Mouse (Mus musculus) heart, postnatal 0 days (tissue): ENCODE results near the gene Cdc25a. TPM values are rescaled to one million over a fixed set of nuclear protein-coding genes. Genes with fewer than 3 reads are reported as not detected.

ENCODE experiments used
- ATAC-seq: fragments of 200-750 bp; cut with Nextera tagmentation; 2 replicates; pipeline ENCODE4 v1.8.0; 2017; ENCODE audit warnings: low read depth, moderate number of reproducible peaks, moderate library complexity; ENCODE audit not compliant: insufficient read depth
- DNase-seq: peaks from one replicate; pipeline ENCODE4 v3.0.0-alpha.2; 2016; ENCODE audit warnings: low spot score
- H3K27ac ChIP-seq: fragments of 300-500 bp; sonication (generic); 2 replicates; pipeline ENCODE4 v1.5.1; 2014; ENCODE audit warnings: low read depth, mild to moderate bottlenecking
- H3K27me3 ChIP-seq: fragments of 300-500 bp; sonication (generic); 2 replicates; pipeline ENCODE4 v1.6.1; 2014; ENCODE audit warnings: low read length, mixed read lengths; ENCODE audit not compliant: control insufficient read depth, insufficient read depth
- H3K36me3 ChIP-seq: fragments of 300-500 bp; sonication (generic); replicated peaks from 2 replicates; pipeline ENCODE4 v1.6.1; 2014; ENCODE audit warnings: low read length, mixed read lengths; ENCODE audit not compliant: control insufficient read depth, insufficient read depth
- H3K4me1 ChIP-seq: fragments of 300-500 bp; sonication (generic); 2 replicates; pipeline ENCODE4 v1.6.1; 2014; ENCODE audit warnings: antibody characterized with exemption; ENCODE audit not compliant: control insufficient read depth, insufficient read depth
- H3K4me2 ChIP-seq: fragments of 300-500 bp; sonication (generic); 2 replicates; pipeline ENCODE4 v1.6.1; 2014; ENCODE audit warnings: low read depth, mild to moderate bottlenecking, low read length, moderate library complexity
- H3K4me3 ChIP-seq: fragments of 300-500 bp; sonication (generic); 2 replicates; pipeline ENCODE4 v1.5.1; 2014; ENCODE audit warnings: low read depth, low read length
- H3K9ac ChIP-seq: fragments of 300-500 bp; sonication (generic); replicated peaks from 2 replicates; pipeline ENCODE4 v1.6.1; 2014; ENCODE audit warnings: low read depth, low read length, mixed read lengths
- H3K9me3 ChIP-seq: fragments of 300-500 bp; sonication (generic); replicated peaks from 2 replicates; pipeline ENCODE4 v1.6.1; 2016; ENCODE audit warnings: low read length; ENCODE audit not compliant: control insufficient read depth
- CTCF ChIP-seq: IDR thresholded peaks from 2 replicates; pipeline ENCODE4 v1.5.1; 2016; ENCODE audit warnings: antibody characterized with exemption, control low read depth, low read depth
- EP300 ChIP-seq: IDR thresholded peaks from 2 replicates; pipeline ENCODE4 v1.6.1; 2016; ENCODE audit warnings: antibody characterized with exemption, low read depth
- WGBS: fragments of 180-500 bp; shearing (Covaris S2); extraction: QIAGEN DNeasy Blood & Tissue Kit; methylation state at CpG from one replicate; pipeline ENCODE4 v1.1.7; 2014; 5-methylcytosine and 5-hydroxymethylcytosine counted together
- polyA plus RNA-seq: library from polyadenylated mRNA; unstranded; fragments of >200 nt; fragmentation: Nextera tagmentation; extraction: Ambion mirVana; gene quantifications from 2 replicates; pipeline ENCODE4 v1.2.1, GENCODE M21; 2015
- total RNA-seq: library from RNA; depleted of rRNA; stranded (reverse); fragments of >200 nt; gene quantifications from 2 replicates; pipeline ENCODE4 v1.2.3, GENCODE M21; 2014; ENCODE audit warnings: low replicate concordance

Cdc25a gene
- total and polyA plus RNA-seq, 2 experiments from 2014 or later, result 7.0 to 14.3 TPM

DNA sequence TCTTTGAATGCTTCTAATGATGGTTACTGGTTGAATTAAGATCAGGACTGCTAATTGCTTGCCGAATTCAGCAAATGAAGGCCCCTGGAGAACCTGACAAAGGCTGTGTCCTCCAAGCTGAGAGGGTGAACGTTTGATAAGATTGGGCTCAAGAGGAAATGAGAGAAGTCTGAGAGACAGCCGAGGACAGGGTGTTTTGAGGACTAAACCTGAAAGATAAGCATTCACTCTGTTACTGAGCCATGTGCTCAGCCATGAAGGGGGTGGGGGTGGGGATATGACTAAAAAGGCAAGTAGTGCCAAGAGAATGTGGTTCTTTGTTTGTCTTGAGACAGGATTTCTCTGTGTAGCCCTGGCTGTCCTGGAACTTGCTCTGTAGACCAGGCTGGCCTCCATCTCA lies 12.3 kb upstream of the Cdc25a start:
- Histone ChIP-seq H3K36me3 (no peaks in the 10 kb centered on the region), H3K9ac (no peak overlapping the region), H3K4me1 (peaks cover 6% of the 10 kb centered on the region; the same call in 1 of the 2 replicates), H3K9me3 (no peaks in the 10 kb centered on the region), H3K27ac (no peak overlapping the region), H3K4me3 (0 out of 2 replicates have a peak overlapping the region, but pooled peaks have one; percentile 16), H3K27me3 (0 out of 2 replicates have a peak, but pooled peaks cover 7% of the 10 kb centered on the region), H3K4me2 (peak overlapping the region; percentile 49; the same call in 1 of the 2 replicates)
- 8% methylated on average over 3 of the region's 3 CpGs for WGBS
- TF ChIP-seq CTCF (no peak), EP300 (no peak)
- no peak for DNase-seq
- no peak for ATAC-seq

DNA sequence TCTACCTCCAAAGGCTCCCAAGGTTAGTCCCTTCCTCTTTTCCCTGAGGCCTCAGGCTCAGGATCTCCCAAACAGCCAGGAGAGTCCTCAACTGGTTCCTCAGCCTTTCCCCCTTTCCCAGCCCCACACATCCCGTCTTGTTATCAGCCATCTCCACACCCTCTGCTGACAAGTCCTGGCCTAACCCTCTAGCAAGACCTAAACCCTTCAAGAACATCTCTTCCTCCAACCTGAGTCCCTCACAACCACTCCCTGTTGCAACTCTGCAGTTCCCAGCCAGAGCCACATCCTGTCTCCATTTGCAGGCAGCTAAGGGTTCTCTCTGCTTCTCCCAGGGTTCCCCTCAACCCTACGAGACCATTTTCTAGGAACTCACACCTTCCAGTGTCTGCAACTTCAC lies 9.2 kb upstream of the Cdc25a start:
- Histone ChIP-seq H3K4me3 (no peak overlapping the region), H3K36me3 (no peaks in the 10 kb centered on the region), H3K9me3 (no peaks in the 10 kb centered on the region), H3K27me3 (0 out of 2 replicates have a peak, but pooled peaks cover 7% of the 10 kb centered on the region), H3K27ac (no peak overlapping the region), H3K9ac (no peak overlapping the region), H3K4me1 (peaks cover 6% of the 10 kb centered on the region; the same call in 1 of the 2 replicates), H3K4me2 (no peak overlapping the region)
- TF ChIP-seq CTCF (no peak), EP300 (no peak)
- ATAC-seq, result no peak
- DNase-seq, result no peak
- WGBS, result 34% methylated on average over 2 of the region's 2 CpGs

DNA sequence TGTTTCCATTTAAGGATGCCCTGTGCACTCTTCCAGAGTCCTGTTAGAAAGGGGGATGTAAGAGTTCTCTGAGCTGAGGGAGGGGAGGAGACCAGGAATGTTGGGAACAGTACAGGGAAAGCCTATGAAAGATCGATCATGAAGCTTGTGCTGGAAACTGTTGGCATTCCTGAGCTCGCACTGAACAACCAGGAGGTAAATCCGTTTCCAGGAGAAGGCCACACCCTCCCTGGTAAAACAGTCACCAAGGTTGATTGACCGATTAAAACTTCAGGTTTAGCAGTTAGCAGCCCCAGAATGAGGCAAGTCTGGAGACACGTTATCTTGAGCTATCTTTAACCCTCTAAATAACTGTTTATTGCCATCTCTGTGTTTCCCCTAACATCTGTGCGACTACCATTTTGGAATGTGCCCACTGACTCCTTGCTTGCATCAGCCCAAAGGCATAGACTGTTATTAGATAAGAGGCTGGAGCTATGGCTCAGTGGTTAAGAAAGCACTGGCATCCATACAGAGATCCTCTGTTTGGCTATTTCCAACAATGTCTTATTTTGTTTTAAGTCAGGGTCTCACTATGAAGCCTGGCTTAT lies 4.3 kb upstream of the Cdc25a start:
- H3K4me3 ChIP-seq, result no peak overlapping the region
- H3K27me3 ChIP-seq, result no peaks in the 10 kb centered on the region
- no peak overlapping the region for H3K4me2 ChIP-seq
- no peak overlapping the region for H3K27ac ChIP-seq
- 37% methylated on average over 6 of the region's 6 CpGs for WGBS
- H3K4me1 ChIP-seq, result no peaks in the 10 kb centered on the region
- ATAC-seq, result no peak
- no peaks in the 10 kb centered on the region for H3K36me3 ChIP-seq
- H3K9ac ChIP-seq, result no peak overlapping the region
- no peaks in the 10 kb centered on the region for H3K9me3 ChIP-seq
- TF ChIP-seq CTCF (no peak), EP300 (no peak)
- no peak for DNase-seq

DNA sequence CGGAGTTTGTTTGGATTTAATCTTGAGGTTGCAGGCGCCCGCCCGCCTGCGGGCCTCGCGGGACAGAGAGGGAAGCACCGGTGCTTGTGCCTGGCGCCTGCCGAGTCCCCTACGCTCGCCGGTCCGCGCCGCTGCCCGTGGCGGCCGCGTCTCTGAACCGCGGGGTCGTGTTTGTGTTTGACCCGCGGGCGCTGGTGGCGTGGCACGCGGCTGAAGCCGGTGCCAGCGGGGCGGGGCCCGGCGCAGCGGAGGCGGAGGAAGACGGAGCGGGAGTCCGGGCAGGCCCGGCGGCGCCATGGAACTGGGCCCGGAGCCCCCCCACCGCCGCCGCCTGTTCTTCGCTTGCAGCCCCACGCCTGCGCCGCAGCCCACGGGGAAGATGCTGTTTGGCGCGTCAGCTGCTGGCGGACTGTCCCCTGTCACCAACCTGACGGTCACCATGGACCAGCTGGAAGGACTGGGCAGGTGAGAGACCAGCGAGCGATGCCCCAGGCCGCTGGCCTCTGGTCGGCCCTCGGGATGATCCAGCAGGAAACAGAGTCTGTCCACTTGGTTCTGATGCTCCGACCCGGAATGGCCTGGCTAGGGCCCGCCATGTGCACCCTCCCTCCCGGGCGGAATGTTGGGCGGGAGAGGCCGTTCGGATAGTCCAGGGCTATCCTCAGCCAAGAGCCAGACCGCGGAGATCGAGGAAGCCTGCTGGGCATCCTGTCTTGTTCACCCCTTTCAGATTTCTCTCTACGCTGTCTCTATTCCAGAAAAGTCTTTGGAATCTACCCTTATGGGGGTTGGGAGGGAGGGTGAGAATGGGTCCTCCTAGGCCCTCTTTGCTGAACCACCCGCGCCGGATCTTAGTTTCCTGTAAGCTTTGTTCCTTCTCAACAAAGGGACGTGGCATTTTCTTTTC lies 569 bp downstream of the Cdc25a start:
- Histone ChIP-seq H3K27ac (peak overlapping the region; percentile 77), H3K9me3 (no peaks in the 10 kb centered on the region), H3K36me3 (peaks cover 28% of the 10 kb centered on the region), H3K4me3 (peak overlapping the region; percentile 67), H3K4me1 (0 out of 2 replicates have a peak, but pooled peaks cover 7% of the 10 kb centered on the region), H3K4me2 (peak overlapping the region; percentile 75), H3K9ac (peak overlapping the region; percentile 78), H3K27me3 (no peaks in the 10 kb centered on the region)
- TF ChIP-seq CTCF (no peak), EP300 (no peak)
- ATAC-seq (peak; percentile 68), DNase-seq (no peak)
- WGBS, result under 1% methylated on average over 73 of the region's 76 CpGs

DNA sequence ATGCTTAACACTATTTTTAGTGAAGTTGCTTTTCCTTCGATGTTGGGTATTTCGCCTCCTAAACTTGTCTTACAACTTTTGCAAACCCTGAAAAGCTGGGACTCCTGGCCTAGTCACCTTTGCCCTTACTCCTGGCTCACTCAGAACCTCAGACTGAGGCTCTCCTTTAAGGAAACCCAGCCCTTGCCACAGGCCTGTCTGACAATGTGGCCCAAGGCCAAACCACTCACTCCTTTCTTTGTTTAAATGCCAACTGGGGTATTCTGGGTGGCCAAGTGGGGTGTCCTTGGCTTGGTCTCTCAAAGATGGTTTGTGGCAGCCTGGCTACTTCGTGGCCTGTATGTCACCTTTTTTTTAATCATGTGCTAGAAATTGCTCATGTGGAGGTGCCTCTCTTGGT lies 1.4 kb downstream of the Cdc25a start:
- DNase-seq (peak; percentile 27), ATAC-seq (no peak)
- peaks cover 36% of the 10 kb centered on the region for H3K36me3 ChIP-seq
- no peak overlapping the region for H3K27ac ChIP-seq
- H3K9me3 ChIP-seq, result no peaks in the 10 kb centered on the region
- H3K4me1 ChIP-seq, result 0 out of 2 replicates have a peak, but pooled peaks cover 7% of the 10 kb centered on the region
- 7% methylated on average over 3 of the region's 3 CpGs for WGBS
- no peaks in the 10 kb centered on the region for H3K27me3 ChIP-seq
- peak overlapping the region; percentile 78 for H3K9ac ChIP-seq
- peak overlapping the region; percentile 75 for H3K4me2 ChIP-seq
- TF ChIP-seq CTCF (no peak), EP300 (no peak)
- peak overlapping the region; percentile 67 for H3K4me3 ChIP-seq
